In the genomic region with DNA sequence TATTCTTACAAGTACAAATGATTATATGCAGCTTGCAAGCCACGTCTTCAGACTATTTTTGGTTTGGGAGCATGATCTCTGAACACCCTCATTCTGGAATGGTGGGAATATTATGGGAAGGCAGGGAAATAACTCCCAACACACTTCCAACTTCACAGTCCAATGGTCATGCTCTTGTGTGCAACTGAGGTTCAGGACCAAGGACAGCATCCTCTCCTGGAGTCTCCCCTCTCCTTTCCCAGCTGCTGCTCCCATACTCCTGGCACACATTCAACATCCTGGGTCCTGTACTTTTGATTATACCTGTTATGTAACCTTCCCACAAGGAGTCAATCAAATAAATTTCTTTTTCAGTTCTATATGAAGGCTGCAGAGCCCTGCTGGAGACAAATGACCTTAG, we compare ENCODE assay signal across 10 mouse cellular contexts.
DNase-seq lines count a peak whose midpoint lies in the region; ATAC-seq and TF ChIP-seq lines count a peak whose summit lies in the region.
"Had no signal": no experiment of that assay in that cellular context is flagged by ENCODE, and none has a peak within 500 bp of the region (broad histone marks: within the 10 kb centered on the region; RNA-seq: fewer than 3 reads in every experiment).

No protein-coding gene starts in this region.

- 24% methylated on average over 1 of the region's 1 CpGs for WGBS in heart, postnatal 0 days
- WGBS in neural tube, embryonic 15.5 days, result 72% methylated on average over 1 of the region's 1 CpGs

- H3K9me3 ChIP-seq in heart, postnatal 0 days (replicated peaks; ENCODE audit: control insufficient read depth, low read length), result no peaks in the 10 kb centered on the region
- no peaks in the 10 kb centered on the region for H3K9me3 ChIP-seq in neural tube, embryonic 15.5 days (replicated peaks)

- no peak overlapping the region for H3K9ac ChIP-seq in heart, postnatal 0 days (replicated peaks; ENCODE audit: low read depth, low read length)
- H3K9ac ChIP-seq in neural tube, embryonic 15.5 days (replicated peaks), result no peak overlapping the region
- H3K9ac ChIP-seq: hindbrain, embryonic 14.5 days had no signal

- H3K4me2 ChIP-seq in heart, postnatal 0 days (ENCODE audit: low read depth, low read length), result no peak overlapping the region
- H3K4me2 ChIP-seq in neural tube, embryonic 15.5 days, result no peak overlapping the region
- H3K4me2 ChIP-seq: hindbrain, embryonic 14.5 days had no signal

- H3K4me1 ChIP-seq in heart, postnatal 0 days (ENCODE audit: control insufficient read depth, insufficient read depth), result no peaks in the 10 kb centered on the region
- H3K4me1 ChIP-seq in neural tube, embryonic 15.5 days, result no peaks in the 10 kb centered on the region

- peak; percentile 58 for DNase-seq in heart, postnatal 0 days (ENCODE audit: low spot score)
- no peak for DNase-seq in heart, adult 8-10 months (ENCODE audit: low spot score)
- peak; percentile 41 for DNase-seq in neural tube, embryonic 10.5 days (ENCODE audit: extremely low spot score, low spot score)
- peak; percentile 82 for DNase-seq in forelimb bud, embryonic 11.5 days (ENCODE audit: low read depth, low spot score)
- DNase-seq in testis, postnatal 10 days (ENCODE audit: low spot score), result peak; percentile 60
- no peak for DNase-seq in thymus, postnatal 36 days
- no peak for DNase-seq in ovary, postnatal 10 days (ENCODE audit: low spot score)
- DNase-seq: thymus, adult 18-20 months had no signal

- ATAC-seq in heart, postnatal 0 days (ENCODE audit: insufficient read depth, low read depth), result no peak
- no peak for ATAC-seq in neural tube, embryonic 15.5 days (ENCODE audit: low FRiP score)

- H3K4me3 ChIP-seq in heart, postnatal 0 days (ENCODE audit: low read depth, low read length), result no peak overlapping the region
- H3K4me3 ChIP-seq in neural tube, embryonic 15.5 days (replicated peaks), result no peak overlapping the region

- H3K27ac ChIP-seq in heart, postnatal 0 days (ENCODE audit: low read depth), result no peak overlapping the region
- H3K27ac ChIP-seq in neural tube, embryonic 15.5 days (replicated peaks), result no peak overlapping the region
- H3K27ac ChIP-seq: hindbrain, embryonic 14.5 days had no signal

- TF ChIP-seq CTCF in heart, postnatal 0 days (IDR thresholded peaks at IDR 0.05; ENCODE audit: low read depth), result no peak

- no peaks in the 10 kb centered on the region for H3K27me3 ChIP-seq in heart, postnatal 0 days (ENCODE audit: control insufficient read depth, insufficient read depth, low read length)
- no peaks in the 10 kb centered on the region for H3K27me3 ChIP-seq in neural tube, embryonic 15.5 days (replicated peaks)

- no peaks in the 10 kb centered on the region for H3K36me3 ChIP-seq in heart, postnatal 0 days (replicated peaks; ENCODE audit: control insufficient read depth, insufficient read depth, low read length)
- no peaks in the 10 kb centered on the region for H3K36me3 ChIP-seq in neural tube, embryonic 15.5 days

- TF ChIP-seq EP300 in heart, postnatal 0 days (IDR thresholded peaks at IDR 0.05; ENCODE audit: low read depth), result no peak

Comparison
In these comparisons a context has a peak if more than half of its experiments do, and no peak if none do; other contexts are left out.
1. DNase-seq: peak in heart, postnatal 0 days (single experiment), neural tube, embryonic 10.5 days (single experiment), forelimb bud, embryonic 11.5 days (single experiment) and testis, postnatal 10 days (single experiment); none in heart, adult 8-10 months (single experiment), thymus, postnatal 36 days (0 of 2) and ovary, postnatal 10 days (single experiment).